Mouse (Mus musculus) spleen, adult 12 weeks (tissue): ENCODE data around the gene Zfp1.

Source experiments
- DNase-seq: peaks from one replicate; pipeline ENCODE4 v3.0.0; 2022; ENCODE audit warnings: low spot score

Zfp1 gene

DNA sequence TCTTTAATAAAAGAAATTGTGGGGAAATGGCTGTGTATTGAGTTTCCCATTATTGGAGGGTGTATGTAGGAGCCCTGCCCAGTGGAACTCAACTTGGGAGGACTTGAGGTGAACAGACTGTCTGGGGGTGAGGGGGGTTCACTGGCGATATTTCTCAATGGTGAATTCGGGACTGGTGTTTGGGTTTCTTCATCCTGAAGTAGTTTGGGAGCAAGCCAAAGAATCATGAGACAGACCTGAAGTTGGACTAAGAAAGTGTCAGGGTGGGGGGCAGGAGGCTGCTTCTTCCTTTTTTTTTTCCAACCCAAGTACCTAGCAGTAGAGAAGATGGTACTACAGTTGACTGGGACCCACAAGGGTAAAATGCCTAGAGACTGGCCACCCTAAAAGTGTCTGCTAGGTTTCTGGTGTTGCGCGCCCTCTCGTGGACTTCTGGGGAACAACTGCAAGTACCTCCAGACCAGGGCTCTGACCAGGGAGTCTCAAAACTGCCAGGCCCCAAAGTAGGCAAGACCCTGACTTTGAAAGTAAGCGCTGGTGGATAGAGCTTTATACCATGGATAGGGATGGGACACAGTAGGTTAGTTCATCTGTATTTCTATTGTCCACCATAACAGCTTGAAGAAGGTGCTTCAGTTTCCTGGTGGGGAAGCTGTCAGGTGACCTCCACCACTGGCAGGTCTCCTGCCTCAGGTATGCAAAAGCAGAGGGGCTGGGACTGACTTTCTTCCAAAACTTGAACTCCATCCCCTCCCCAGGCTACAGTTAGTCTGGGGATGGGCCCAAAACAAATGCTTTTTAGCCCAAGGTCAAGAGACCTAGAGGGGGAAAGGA, 17.3 kb upstream of the Zfp1 start:
- DNase-seq: peak; percentile 64

DNA sequence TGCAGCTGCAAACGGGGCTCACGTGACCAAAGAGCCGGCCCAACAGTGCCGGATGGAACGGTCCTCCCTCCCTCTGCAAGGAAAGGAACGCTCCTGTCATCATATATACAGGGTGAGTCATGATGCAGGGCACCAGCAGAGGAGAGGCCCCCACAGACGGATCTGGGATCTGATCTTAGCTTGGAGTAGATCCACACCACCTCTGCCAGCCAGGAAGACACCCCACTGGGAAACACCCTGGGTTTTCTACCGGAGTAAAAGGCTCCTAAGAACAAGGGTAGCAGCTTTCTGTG, 16.7 kb upstream of the Zfp1 start:
- DNase-seq: no peak

DNA sequence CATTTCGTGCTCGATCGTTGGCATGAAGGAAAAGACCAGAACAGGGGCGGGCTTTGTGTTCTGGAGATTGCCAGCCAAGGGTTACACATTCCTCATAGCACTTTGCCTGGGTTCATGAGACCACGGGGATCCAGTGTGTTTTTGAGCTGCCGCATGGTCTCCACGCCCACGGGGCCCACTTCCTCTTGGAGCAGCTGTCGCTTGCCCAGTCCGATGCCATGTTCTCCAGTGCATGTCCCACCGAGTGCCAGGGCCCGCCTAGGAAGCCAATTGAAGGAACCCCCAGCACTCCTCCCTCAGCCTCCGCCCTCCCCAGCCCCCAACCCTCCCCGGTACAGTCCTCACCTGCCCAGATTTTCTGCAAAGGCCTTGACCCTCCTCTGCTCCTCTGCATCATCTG, 16.3 kb upstream of the Zfp1 start:
- no peak for DNase-seq

DNA sequence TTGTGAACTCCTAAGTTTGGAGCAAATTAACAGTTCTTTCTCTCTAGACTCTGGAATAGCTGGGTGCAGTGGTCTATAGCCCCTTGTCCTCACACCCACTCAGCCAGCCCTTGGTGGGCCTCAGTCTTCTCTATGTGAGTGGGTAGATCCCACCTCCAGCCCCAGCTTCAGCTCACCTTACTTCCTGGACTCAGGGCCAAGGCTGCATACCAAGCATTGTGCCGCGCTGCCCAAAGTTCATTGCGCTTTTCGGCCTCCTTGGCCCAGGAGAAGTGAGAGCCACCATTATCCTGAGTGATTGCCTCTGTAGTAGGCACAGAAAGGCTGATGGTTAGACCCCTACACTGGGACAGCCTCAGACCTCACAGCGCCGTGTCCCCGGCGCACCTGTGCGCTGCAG, 15.3 kb upstream of the Zfp1 start:
- DNase-seq: no peak

DNA sequence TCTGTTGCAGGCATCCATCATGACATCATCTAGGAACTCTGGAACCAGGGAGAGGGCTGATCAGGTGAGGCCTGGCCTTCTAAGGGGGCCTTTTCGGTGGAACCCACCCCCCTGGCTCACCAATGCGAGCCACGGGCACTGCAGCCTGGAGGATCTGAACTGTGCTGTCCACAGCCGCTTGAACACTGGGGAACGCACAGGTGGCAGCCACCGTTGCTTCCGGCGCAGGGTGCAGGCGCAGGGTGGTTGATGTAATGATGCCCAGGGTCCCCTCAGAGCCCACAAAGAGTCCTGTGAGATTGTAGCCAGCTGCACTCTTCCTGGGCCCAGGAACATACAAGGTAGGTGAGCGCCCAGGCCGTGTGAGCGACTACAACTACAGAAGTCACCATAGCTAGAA, 14.8 kb upstream of the Zfp1 start:
- DNase-seq: no peak

DNA sequence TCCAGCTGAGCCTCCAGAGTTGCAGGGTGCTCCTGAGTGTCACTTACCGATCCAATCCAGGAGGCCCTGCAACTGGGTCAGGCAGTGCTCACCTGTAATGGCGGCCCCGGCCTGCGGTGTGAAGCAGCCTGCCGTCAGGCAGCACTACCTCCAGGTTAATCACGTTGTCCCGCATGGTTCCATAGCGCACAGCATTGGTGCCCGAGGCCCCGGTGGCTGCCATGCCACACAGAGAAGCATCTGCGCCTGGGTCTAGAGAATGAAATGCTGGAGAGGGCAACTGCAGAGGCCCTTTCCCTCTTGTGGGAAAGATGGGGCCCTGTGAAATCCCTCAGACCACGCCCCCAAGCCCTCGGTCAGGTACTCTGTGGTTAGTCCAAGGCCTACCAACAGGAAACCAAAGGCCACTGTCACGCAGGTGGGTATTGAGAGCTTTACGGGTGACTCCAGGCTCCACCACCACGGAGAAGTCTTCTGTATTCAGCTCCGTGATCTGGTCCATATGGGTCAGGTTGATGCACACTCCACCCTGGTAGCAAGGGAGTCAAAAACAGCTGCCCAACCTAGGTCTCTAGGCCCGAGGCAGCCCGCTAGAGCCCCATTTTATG, 14.2 kb upstream of the Zfp1 start:
- DNase-seq: no peak

DNA sequence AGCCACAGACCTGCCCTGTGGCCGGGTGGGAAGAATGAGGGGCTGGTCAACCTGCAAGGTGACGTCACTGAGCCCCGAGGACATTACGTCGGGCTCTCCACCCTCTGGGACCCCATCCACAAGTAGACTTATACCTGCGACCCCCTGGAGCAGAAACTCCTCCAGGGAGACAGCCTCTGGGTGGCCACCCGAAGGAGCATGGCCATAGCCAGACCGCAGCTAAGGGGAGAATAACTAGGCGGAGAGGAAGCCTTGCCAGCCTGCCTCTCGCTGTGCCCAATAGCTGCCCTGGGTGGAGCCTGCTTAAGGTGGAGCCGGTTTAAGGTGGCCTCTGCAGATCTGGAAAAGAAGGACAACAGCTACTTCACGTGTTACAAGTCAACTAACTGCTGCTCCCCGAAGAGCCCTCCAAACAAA, 13.1 kb upstream of the Zfp1 start, which contains the start of gene Ldhd:
Ldhd (minus strand) TSS at position 270 of the 417 bp plus-strand sequence.
- no peak for DNase-seq

DNA sequence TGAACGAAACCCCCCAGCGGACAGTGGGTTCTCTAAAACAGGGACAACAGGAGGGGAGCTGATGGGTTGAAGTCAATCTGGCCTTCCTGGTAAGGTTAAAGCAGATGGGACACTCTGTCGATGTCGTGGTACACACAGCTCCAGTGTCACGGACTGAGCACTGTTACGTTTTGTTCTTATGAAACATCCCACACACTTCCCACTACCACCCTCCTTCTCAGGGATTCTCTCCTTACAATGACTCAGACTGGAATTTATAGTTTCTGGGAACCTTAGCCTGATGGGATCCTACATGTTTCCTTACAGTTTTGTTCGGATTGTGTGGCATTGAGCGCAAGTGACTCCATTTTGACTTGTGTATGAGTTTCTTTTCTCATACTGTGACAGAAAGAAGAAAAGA, 11.6 kb upstream of the Zfp1 start:
- no peak for DNase-seq

DNA sequence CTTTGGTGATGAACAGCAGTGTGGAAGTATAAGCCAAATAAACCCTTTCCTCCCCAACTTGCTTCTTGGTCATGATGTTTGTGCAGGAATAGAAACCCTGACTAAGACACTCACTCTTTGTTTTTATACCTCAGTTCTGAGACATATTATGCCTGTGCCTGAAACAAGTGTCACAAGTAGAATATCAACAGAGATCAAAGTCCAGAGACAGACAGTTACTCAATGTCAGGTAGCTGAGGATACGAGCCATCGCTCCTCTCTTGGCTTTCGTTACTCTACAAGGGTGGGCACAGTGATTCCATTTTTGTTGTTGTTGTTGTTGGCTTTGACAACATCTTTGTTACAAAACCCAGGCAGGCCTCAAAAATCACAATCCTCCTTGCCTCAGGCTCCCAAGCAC, 10.2 kb upstream of the Zfp1 start:
- no peak for DNase-seq

DNA sequence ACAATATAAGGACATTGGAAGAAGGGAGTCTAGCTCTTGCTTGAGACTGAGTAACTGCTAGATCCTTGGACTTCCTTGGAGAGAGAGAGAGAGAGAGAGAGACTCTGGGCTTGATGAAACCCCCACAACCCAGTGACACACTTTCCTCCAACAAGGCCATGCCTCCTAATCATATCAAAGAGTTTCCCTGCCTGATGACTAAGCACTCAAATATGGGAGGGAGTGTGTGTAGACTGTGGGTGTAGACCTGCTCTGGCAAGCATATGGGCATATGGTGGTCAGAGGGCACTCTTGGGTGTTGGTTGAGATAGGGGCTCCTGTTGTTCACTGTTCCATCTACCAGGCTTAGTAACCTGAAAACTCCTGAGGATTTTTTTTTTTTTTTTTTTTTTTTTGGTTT, 5.1 kb upstream of the Zfp1 start:
- no peak for DNase-seq

DNA sequence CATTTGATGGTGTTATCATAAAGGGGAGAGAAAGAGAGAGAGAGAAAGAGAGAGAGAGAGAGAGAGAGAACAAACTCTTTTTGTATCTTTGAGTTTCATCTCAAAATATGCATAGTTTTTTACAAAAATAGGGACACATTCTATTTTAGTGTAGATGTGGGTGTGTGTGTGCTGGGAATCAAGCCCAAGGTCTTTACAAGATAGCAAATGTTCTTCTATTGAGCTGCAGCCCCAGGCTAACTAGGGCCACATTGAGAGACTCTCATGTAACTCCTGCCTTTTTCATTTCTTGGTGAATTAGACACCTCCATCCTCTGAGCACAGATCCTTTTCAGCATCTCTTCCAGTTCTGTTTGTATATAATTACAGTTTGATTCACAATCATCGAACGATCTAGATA, 2.1 kb upstream of the Zfp1 start:
- no peak for DNase-seq

DNA sequence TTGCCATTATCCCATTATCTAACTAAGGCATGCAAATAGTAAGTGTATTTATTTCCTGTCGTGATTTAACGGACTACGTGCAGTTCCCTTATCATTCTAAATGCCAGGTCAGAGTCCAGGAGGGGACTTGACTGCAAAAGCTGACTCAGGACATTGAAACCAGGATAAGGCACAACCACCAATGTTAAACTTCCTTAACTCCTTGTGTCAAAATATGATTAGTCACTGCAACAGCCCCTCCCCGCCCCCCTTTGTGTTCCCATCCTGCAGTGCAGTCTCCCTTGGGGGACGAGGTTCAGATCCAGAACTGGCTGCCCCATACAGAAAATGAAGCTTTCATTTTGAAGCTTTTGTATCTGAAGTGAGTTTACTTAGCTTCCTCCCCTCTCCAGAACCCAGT, 705 bp upstream of the Zfp1 start:
- no peak for DNase-seq

DNA sequence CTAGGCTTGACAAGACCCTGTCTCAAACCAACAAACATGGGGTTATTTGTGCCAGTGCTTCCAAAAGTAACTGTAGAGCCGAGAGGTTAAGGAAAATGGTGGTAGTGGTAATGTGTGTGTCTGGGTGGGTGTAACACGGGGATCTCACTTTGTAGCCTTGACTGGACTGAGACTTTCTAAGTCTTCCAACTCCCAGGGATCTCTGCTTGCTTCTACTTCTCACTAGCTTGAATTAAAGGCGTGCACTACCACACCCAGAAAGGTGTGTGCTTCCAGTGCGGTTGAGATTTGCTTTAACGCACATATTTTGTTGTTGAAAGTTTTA, 300 bp upstream of the Zfp1 start:
- no peak for DNase-seq

DNA sequence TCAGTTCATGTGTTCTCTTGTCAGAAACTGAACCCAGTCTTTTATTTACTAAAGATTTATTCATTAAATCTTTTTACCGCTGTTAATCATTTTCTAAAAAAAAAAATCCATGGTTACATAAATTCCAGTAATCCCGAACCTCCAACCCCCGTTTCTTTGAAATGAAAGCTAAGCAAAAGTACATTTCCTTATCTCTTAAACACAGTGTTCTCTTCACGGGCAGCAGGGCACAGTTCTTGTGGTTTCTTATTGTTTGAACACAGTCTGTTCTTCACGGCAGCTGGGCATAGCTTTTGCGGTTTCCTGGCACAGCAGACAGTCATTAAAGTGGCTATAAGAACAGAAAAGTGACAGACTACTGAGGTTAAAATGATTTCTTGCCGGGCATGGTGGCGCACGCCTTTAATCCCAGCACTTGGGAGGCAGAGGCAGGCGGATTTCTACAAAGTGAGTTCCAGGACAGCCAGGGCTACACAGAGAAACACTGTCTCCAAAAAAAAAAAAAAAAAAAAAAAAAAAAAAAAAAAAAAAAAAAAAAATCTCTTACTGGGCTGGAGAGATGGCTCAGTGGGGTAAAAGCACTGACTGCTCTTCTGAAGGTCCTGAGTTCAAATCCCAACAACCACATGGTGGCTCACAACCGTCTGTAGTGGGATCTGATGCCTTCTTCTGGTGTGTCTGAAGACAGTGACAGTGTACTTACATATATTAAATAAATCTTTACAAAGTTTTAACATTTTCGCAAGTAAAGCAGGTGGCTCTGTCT, 1.3 kb downstream of the Zfp1 start:
- DNase-seq: peak; percentile 36

DNA sequence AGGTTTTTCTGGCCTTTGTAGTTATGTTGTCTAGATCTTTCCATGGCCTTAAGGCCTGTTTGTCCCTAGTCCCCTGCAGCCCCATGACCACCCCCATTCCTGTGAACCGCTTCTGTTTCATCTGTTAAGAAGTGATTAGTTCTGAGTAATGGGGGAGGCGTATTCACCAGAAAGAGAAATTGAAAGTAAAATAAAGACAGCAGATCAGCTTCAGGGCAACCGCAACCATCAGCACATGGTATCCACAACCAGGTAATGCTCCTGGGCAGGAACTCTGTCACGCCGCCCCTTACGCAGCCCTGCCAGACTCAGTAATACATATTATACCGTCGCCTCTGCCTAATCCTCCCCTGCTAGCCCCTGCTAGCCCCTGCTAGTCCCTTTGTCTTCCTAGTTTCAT, 2.5 kb downstream of the Zfp1 start:
- DNase-seq: no peak

DNA sequence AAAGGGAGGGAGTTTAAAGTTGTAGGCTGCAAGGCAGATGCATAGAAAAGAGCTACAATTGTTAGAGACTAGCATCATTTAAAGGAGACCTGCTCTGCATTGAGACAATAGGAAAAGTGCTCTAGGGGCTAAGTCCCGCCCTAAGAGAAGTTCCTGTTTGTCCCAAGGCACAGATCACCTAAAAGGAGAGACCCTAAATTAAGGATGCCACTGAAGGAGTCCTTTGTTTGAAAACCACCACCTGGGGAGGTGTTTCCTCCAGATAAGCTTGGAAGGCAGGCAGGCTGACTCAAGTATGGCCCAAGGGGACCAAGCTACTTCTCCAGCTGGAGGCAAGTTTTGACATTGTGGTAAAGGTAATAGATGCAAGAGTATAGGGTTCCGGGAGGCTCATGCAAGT, 5.6 kb downstream of the Zfp1 start:
- no peak for DNase-seq

DNA sequence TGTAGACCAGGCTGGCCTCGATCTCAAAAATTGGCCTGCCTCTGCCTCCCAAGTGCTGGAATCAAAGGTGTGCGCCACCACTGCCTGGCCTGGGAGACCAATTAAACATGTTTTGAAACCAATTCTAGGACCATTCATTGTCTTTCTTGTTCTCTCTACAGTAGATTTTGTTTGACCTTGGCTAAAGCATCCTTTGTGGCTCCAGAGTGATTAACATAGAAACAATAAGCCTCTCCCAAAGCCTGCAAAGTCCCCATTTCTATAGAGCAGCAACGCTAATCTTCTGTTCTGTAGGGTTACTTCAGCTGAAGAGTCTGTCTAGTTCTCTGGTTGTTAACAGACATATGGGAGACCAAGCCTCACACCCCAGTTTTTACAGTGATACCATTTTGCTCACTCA, 7.5 kb downstream of the Zfp1 start:
- DNase-seq: no peak

DNA sequence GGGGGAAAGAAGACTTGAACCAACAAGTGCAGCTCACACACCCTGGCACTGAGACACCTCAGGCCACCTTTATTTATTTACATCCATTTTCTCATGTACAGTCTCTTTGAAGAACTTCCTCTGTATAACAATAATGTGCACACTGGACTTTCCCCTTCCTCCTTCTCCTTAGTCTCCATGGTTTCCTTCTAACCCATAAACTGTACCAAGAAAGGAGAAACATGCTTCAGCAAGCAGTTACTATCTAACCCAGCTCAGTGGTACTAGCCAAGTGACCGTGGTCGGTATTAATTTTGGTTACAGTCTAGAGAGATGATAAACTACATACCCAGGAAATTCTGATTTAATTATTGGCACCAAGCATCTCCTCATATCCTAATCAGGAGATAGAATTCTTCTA, 10.3 kb downstream of the Zfp1 start:
- DNase-seq: no peak

DNA sequence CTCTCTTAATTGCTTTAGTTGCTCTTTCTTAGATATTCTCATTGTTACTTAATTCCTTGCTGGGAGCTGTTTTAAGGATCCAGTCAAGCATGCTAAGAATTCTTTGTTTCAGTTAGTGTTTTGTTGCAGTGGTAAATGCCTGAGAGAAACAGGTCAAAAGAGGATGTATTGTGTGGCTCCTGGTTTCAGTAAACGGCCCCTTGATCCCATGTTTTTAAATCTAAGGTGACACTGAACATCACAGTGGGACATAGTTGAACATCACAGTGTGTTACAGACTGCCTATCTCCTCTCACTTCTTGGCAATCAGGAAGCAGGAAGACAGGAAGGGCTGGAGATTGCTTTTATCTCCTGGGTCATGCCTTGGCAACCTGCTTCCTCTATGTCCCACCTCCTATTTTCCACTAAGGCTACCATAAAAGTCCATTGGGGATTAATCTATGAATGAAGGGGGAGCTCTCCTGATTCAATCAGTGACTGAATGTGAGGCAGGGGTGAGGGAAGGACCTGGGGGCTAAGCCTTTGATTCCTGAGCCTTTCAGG, 14.2 kb downstream of the Zfp1 start:
- DNase-seq: no peak

DNA sequence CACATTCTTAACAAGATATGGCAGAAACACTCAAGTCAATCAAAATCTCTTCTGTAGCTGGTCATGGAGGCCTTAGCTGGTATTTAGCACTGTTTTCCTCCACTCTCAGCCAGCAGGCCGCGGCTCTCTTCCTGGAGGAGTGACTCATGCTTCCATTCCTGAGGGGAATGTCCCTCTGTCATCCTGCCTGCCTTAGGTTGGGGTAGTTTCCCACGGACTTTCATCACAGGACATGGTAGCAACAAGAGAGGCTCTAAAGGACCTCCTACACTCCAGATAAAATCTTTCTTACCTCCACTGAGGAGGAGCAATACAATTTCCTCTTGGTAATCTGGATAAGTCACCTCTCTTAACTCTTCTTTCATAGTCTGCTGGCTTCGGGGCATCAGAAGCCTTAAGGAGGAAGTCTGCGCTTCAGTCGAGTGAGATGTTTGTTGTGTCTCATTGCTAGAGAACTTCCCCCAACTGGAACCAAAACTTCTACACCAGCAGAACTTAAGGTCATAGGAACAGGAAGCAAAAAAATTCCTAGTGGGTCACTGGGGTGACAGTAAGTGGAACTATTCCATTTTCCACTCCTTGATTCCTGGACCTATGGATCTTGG, 15.7 kb downstream of the Zfp1 start:
- no peak for DNase-seq

DNA sequence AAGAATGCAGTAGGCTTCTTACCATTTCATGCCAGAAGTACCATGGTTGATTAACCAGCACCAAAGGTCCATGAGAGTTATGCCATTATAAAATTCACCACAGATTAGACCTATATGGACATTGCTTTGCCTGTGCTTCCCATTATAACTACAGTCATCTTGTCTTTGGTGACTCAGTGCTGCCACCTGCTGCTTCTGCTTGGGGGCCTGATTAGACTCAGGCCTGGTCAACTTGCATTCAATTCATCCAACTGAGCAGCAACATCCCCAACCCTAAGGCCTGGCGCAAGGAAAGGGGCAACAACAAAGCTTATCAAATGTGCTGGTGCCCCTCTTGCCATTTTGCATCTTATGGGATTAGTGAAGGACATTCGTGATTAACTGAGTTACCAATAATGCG, 19.3 kb downstream of the Zfp1 start:
- peak; percentile 48 for DNase-seq

DNA sequence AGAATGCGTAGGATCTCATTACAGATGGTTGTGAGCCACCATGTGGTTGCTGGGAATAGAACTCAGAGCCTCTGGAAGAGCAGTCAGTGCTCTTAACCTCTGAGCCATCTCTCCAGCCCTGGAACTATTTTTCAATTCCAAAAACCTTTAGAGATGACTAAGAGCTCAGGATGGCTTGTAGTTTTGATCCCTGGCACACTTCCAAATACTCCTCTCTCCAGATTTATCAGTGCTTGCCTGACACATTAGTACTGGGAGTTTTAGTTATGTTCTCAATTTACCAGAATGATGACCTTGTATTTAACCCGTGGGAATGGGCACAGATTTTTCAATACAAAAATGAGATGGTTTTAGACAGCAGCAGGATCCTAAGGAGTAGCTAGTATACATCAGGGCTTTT, 23.6 kb downstream of the Zfp1 start:
- no peak for DNase-seq

DNA sequence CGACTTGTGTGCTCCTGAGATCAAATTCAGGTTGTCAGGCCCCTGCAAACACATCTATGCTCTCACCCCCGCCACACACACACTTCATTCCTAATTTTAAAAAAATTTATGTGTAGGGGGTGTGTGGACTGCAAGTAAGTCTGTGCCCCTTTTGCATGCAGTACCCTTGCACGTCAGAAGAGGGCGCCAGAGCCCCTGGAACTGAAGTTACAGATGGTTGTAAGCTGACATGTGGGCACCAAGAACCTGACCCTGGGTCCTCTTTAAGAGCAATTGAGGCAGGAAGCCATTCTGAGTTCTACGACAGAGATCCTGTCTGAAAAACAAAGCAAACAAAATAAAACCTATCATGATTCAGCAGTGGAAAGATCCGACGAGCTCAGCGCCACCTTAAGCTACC, 33.0 kb downstream of the Zfp1 start:
- no peak for DNase-seq
